Mouse (Mus musculus) liver, embryonic 14.5 days (tissue): Measurements from ENCODE around the gene Sema5a. TPM values are rescaled to one million over a fixed set of nuclear protein-coding genes. Genes with fewer than 3 reads are reported as not detected.

ENCODE experiments used
- ATAC-seq: fragments of 200-750 bp; cut with Nextera tagmentation; 2 replicates; pipeline ENCODE4 v1.8.0; 2017; ENCODE audit warnings: moderate number of reproducible peaks, mild to moderate bottlenecking, moderate library complexity; ENCODE audit not compliant: insufficient read depth
- DNase-seq, 3 experiments: peaks; one replicate each; pipeline ENCODE4 v3.0.0-alpha.2; 2012 to 2013; ENCODE audit warnings: low read depth in 3 of 3, low spot score in 3 of 3
- H3K27ac ChIP-seq: fragments of 300-500 bp; sonication (generic); 2 replicates; pipeline ENCODE4 v1.5.1; 2014; ENCODE audit warnings: moderate library complexity, mild to moderate bottlenecking, control low read depth, inconsistent platforms
- H3K27me3 ChIP-seq: fragments of 300-500 bp; sonication (generic); 2 replicates; pipeline ENCODE4 v1.6.1; 2014; ENCODE audit warnings: mild to moderate bottlenecking, low read length, moderate library complexity; ENCODE audit not compliant: control insufficient read depth, insufficient read depth
- H3K36me3 ChIP-seq: fragments of 300-500 bp; sonication (generic); replicated peaks from 2 replicates; pipeline ENCODE4 v1.6.1; 2014; ENCODE audit warnings: low read depth; ENCODE audit not compliant: control insufficient read depth, insufficient read depth
- H3K4me1 ChIP-seq, 2 experiments: fragments of 200-500 bp in 1 of 2; fragments of 300-500 bp in 1 of 2; sonication (generic) in 1 of 2; replicated peaks; 2 replicates each; pipeline ENCODE4 v1.6.1; 2012 to 2014; ENCODE audit warnings: antibody characterized with exemption in 1 of 2, inconsistent platforms in 1 of 2, low read length in 1 of 2; ENCODE audit not compliant: control insufficient read depth in 2 of 2, insufficient read depth in 2 of 2
- H3K4me2 ChIP-seq: fragments of 300-500 bp; sonication (generic); 2 replicates; pipeline ENCODE4 v1.6.1; 2014; ENCODE audit warnings: low read depth, mild to moderate bottlenecking, control low read depth, moderate library complexity
- H3K4me3 ChIP-seq, 2 experiments: fragments of 200-500 bp in 1 of 2; fragments of 300-500 bp in 1 of 2; sonication (generic) in 1 of 2; 2 replicates each; pipeline ENCODE4 v1.5.1; 2012 to 2014; ENCODE audit warnings: low read depth in 2 of 2, low read length in 2 of 2, mild to moderate bottlenecking in 2 of 2, control low read depth in 1 of 2, inconsistent platforms in 1 of 2, moderate library complexity in 1 of 2; ENCODE audit not compliant: insufficient read depth in 1 of 2
- H3K9ac ChIP-seq: fragments of 300-500 bp; sonication (generic); replicated peaks from 2 replicates; pipeline ENCODE4 v1.6.1; 2014; ENCODE audit warnings: mild to moderate bottlenecking, control low read depth, moderate library complexity
- H3K9me3 ChIP-seq: fragments of 300-500 bp; sonication (generic); 2 replicates; pipeline ENCODE4 v1.6.1; 2016; ENCODE audit warnings: low read length, mixed read lengths; ENCODE audit not compliant: control insufficient read depth
- CTCF ChIP-seq: IDR thresholded peaks from 2 replicates; pipeline ENCODE4 v1.5.1; 2016; ENCODE audit warnings: antibody characterized with exemption, low read depth, control low read depth
- EP300 ChIP-seq: IDR thresholded peaks from 2 replicates; pipeline ENCODE4 v1.6.1; 2016; ENCODE audit warnings: antibody characterized with exemption, low read depth
- WGBS: fragments of 180-500 bp; shearing (Covaris S2); extraction: QIAGEN DNeasy Blood & Tissue Kit; methylation state at CpG from one replicate; pipeline ENCODE4 v1.1.7; 2014; ENCODE audit not compliant: insufficient replicate concordance; 5-methylcytosine and 5-hydroxymethylcytosine counted together
- polyA plus RNA-seq, 2 experiments: library from polyadenylated mRNA; depleted of rRNA in 1 of 2; stranded (reverse) in 1 of 2; unstranded in 1 of 2; fragments of >200 nt; fragmentation: Nextera tagmentation in 1 of 2; extraction: Ambion mirVana in 1 of 2; gene quantifications; 2 replicates each; pipeline versions ENCODE4 v1.2.1 to v1.2.3; 2012 to 2014

Gene Sema5a
- polyA plus RNA-seq, 2 experiments: 0.29 to 0.35 TPM

DNA sequence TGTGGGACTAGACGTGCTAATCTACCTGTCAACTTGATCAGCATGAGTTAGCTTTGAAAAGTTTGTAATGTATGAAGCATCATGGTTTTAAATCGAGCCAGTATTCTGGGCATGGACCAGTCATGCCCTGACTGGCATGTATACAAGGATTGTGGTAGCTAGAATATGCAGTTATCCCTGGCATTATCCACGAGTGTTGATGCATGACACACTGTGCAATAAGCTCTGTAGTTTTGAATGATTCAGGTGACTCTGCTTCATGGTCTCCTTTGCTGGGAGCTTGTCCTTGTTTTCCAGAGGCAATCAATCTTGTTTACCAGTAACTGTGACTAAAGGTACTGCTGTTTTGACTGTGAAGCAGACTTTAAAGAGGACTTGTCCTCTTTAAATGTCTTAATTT is 293.5 kb downstream of the Sema5a start:
- no peak for ATAC-seq
- TF ChIP-seq EP300 (no peak), CTCF (no peak)

DNA sequence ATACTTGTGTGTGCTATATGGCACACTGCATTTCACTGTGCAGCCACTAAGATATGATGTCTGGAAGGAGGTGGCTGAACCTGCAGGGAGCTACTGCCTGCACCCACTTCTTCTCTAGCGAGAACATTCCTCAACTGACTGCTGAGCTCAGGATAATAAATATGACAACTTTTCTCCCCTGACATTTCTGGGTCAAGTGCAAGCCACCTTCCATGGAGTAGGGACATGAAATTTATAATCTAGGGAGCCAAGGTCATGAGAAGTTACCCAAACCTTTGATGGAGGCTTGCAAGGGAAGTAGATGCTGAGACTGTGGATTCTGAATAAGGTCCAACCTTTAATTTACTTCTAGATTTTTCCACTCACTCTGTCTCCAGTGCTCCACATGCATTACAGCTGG is 298.1 kb downstream of the Sema5a start:
- no peak for ATAC-seq

More for the DNA sequence above, 293.5 kb downstream of the Sema5a start:
- Histone ChIP-seq H3K4me3 (no peak overlapping the region), H3K9ac (no peak overlapping the region), H3K9me3 (no peaks in the 10 kb centered on the region), H3K27ac (no peak overlapping the region), H3K4me1 (no peaks in the 10 kb centered on the region), H3K27me3 (no peaks in the 10 kb centered on the region), H3K4me2 (no peak overlapping the region), H3K36me3 (no peaks in the 10 kb centered on the region)
- 40% methylated on average over 3 of the region's 3 CpGs for WGBS
- DNase-seq: no peak

GRCm38 (mm10) chr15:32543181-32543580 is 298.6 kb downstream of the Sema5a start:
- H3K27me3 ChIP-seq: no peaks in the 10 kb centered on the region
- H3K4me1 ChIP-seq: no peaks in the 10 kb centered on the region
- ATAC-seq: no peak
- no peak overlapping the region for H3K9ac ChIP-seq
- no peak for DNase-seq
- H3K9me3 ChIP-seq: no peaks in the 10 kb centered on the region
- WGBS: 63% methylated on average over 3 of the region's 3 CpGs
- no peaks in the 10 kb centered on the region for H3K36me3 ChIP-seq
- no peak overlapping the region for H3K4me2 ChIP-seq
- no peak overlapping the region for H3K4me3 ChIP-seq
- no peak overlapping the region for H3K27ac ChIP-seq
- TF ChIP-seq EP300: no peak
- TF ChIP-seq CTCF: no peak

More for the DNA sequence above, 298.1 kb downstream of the Sema5a start:
- H3K36me3 ChIP-seq: no peaks in the 10 kb centered on the region
- no peaks in the 10 kb centered on the region for H3K4me1 ChIP-seq
- H3K4me2 ChIP-seq: no peak overlapping the region
- no peak overlapping the region for H3K9ac ChIP-seq
- no peak overlapping the region for H3K27ac ChIP-seq
- no peaks in the 10 kb centered on the region for H3K27me3 ChIP-seq
- no peak for DNase-seq
- TF ChIP-seq CTCF (no peak), EP300 (no peak)
- no peaks in the 10 kb centered on the region for H3K9me3 ChIP-seq
- 52% methylated on average over 1 of the region's 1 CpGs for WGBS
- H3K4me3 ChIP-seq: no peak overlapping the region

DNA sequence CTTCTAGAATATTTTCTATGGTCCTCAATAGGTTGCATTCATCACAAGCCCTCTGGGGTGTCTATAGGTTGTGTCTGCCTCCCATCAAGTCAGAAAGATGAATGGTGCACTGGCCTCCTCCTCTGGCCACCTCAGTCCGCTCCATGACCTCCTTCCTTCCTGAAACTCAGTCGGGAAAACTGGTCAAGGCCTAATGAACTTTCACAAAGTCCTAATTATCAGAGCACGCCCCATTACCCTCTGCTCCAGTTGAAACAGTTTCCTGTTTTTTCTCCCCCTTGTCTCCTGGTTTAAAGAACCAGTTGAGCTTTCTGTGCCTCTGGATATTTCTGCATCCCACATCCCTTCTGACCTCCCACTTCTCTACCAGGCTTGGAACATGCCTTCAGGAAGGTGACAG is 300.8 kb downstream of the Sema5a start:
- H3K4me3 ChIP-seq: no peak overlapping the region

DNA sequence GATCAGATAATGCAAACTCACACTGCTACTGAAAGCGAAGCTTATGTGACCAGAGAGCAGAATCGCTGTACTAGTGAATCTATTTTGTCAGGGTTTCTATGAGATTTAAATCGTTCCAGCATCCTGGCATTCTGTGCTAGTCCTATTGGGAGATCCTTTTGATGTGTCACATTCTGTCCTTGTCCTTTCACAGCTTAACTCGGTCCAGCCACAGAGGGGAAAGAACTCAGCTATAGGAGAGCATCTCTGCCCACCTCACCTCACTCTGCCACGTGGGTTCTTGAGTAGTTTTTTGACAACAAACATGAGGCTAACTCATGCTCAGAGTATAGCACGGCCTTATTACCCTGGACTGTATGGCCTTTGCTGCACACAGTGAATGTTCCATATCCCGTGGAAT is 302.1 kb downstream of the Sema5a start:
- Histone ChIP-seq H3K4me3 (no peak overlapping the region), H3K27ac (no peak overlapping the region), H3K4me2 (no peak overlapping the region), H3K27me3 (no peaks in the 10 kb centered on the region), H3K4me1 (no peaks in the 10 kb centered on the region), H3K36me3 (no peaks in the 10 kb centered on the region), H3K9ac (no peak overlapping the region), H3K9me3 (no peaks in the 10 kb centered on the region)
- DNase-seq: no peak
- ATAC-seq: no peak
- 50% methylated on average over 7 of the region's 7 CpGs for WGBS
- TF ChIP-seq EP300 (no peak), CTCF (no peak)

More for the DNA sequence above, 300.8 kb downstream of the Sema5a start:
- H3K9ac ChIP-seq: no peak overlapping the region
- ATAC-seq (no peak), DNase-seq (no peak)
- H3K27me3 ChIP-seq: no peaks in the 10 kb centered on the region
- no peaks in the 10 kb centered on the region for H3K9me3 ChIP-seq
- WGBS: 36% methylated on average over 3 of the region's 3 CpGs
- no peak overlapping the region for H3K4me2 ChIP-seq
- H3K36me3 ChIP-seq: no peaks in the 10 kb centered on the region
- no peak overlapping the region for H3K27ac ChIP-seq
- H3K4me1 ChIP-seq: no peaks in the 10 kb centered on the region
- no peak for TF ChIP-seq EP300
- TF ChIP-seq CTCF: no peak

GRCm38 (mm10) chr15:32558925-32559324 is 314.3 kb downstream of the Sema5a start:
- WGBS: 73% methylated on average over 2 of the region's 2 CpGs

More at GRCm38 (mm10) chr15:32558925-32559324, 314.3 kb downstream of the Sema5a start:
- Histone ChIP-seq H3K27ac (no peak overlapping the region), H3K9me3 (no peaks in the 10 kb centered on the region), H3K36me3 (no peaks in the 10 kb centered on the region), H3K4me1 (no peaks in the 10 kb centered on the region), H3K4me2 (no peak overlapping the region), H3K9ac (no peak overlapping the region), H3K27me3 (no peaks in the 10 kb centered on the region), H3K4me3 (no peak overlapping the region)
- DNase-seq (no peak), ATAC-seq (no peak)
- TF ChIP-seq EP300 (no peak), CTCF (no peak)
